Mouse (Mus musculus): Measurements from ENCODE around the gene Cox5a.

Gene Cox5a

DNA sequence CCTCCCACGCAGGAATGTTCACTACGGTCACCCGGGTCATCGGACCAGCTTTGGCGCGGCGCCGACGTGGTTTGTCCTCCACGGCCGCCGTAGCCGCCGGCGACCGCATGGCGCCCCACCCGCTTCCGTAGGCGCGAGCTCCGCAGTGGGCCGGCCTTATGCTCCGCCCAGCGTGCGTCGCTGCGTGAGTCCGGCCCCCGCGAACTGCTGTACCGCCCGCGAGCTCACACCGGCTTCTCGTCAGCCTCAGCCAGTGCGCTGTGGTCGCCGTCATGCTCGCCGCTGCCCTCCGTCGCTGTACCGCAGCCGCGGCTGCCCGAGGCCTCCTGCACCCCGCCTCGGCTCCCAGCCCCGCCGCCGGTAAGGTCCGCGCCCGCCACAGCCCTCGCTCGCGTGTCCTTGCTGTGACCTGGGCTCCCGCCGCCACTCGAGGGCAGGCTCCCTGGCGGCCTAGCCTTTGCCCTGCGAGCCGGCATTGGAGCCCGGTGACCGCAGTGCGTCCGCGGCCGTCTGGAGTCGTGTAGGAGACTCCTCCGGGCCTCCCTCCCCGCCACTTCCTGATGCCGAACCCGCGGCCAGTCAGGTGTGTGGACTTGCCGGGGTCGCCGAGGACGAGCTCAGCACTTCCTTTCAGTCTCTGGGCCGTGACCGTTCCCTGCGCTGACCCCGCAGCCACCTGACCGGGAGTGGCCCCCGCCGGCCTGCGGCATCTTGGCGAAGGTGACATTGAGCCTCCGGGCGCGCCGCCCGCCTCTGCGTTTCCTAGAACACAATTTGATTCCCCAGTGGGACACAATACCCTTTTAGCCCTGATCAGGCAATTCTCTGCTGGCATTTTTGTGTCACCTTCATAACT, at the start of gene Cox5a:
TSS of gene Cox5a (plus strand) at position 219 of the 856 bp plus-strand sequence.
- peak; percentile 84 for DNase-seq (ENCODE audit: low spot score)

DNA sequence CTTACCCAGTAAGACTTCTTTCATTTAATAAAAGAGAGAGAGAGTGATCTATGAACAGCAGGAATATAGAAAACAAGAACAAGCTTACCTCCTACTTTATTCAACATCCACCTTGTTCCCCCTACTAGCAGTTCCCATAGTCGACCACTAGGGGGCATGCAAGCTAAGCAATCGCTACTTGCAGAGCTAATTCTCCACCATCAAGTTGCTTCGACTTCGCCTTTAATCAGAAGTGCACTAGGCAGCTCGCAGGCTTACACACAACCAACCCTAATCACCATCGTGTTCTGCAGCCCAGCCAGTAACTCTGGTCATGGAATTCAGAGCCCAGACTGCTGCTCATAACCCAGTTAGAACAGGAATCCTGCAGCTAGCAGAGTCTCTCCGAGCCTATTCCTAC, 35.3 kb upstream of the Cox5a start:
- peak; percentile 60 for DNase-seq (ENCODE audit: low spot score)

DNA sequence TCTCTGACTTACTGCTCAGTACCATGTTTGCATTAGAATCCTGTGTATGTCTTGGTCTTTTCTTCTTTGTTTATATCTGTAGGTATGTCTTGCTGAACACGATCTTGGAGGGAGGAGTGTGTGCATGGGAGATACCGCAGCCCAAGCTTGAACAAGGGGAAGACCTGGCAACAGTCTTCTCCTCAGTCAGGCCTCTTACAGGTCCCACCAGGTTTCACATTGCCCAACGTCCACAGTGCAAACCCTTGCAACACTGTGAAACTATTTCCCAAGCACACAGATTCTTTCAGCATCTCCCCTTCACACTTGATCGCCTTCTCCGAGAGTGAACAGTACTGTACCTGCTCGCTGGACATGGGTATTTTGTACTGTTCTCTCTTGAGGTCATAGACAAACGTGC, 33.3 kb upstream of the Cox5a start:
- DNase-seq (ENCODE audit: low spot score): no peak

DNA sequence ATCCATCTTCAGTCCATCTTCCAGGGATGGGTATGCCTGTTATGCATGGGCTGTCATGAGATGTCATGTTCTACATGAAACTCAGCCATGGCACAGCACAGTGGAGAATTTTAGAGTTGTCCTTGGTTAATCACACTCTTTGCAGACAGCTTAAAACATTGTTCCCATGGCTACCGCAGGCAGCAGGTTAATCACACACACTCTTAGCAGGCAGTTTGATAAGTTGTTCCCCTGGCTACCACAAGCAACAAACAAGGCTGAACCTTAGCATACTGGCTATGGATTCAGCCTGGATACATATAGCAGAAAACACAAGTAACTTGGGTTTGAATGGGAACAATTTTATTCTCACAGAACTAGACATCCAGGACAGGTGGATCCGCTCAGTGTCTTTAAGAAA, 27.5 kb upstream of the Cox5a start:
- no peak for DNase-seq (ENCODE audit: low spot score)

DNA sequence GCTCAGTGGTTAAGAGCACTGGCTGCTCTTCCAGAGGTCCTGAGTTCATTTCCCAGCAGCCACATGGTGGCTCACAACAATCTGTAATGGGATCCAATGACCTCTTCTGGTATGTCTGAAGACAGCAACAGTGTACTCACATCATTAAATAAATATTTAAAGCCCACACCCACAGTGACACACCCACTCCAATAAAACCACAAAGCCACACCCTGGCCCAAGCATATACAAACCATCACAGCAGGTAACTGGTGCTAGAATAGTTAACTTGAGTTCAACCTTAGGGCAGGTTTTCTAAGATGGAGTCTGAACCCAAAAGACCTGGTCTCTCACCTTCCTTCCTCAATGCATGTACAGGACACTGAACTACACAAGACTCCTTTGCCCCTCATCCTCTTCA, 26.1 kb upstream of the Cox5a start:
- no peak for DNase-seq (ENCODE audit: low spot score)

DNA sequence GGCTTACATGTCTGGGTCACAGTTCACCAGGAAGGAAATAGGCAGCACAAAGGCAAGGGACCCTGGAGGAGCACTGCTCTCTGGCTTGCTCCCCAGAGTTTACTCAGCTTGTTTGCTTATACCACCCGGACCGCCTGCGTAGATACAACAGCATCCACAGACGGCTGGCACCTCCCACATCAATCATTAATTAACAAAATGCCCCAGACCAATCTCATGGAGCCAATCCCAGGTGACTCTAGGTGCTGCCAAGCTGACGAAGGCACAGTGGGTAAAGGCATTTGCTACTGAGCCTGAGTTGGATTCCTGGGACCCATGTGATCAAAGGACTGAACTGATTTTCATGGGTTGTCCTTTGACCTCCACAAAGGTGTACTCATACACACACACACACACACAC, 23.8 kb upstream of the Cox5a start:
- DNase-seq (ENCODE audit: low spot score): no peak

DNA sequence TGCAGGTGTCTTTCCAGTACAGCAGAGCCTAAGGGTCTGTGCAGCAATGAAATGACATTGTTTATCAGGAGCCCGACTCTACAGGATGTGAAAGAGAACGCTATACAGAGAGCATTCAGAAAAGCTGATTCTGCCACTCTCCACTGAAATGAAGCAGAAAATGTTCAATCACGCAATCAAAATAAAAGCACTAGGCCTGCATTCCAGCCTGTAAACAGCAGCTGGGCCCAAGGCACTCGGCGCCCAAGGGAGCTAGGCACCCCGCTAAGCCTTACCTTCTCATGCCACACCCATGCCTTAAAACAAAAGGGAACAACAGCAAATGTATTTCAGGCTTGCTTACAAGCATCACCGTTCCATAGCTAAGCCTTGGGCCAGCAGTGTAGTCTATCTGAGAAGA, 22.5 kb upstream of the Cox5a start:
- DNase-seq (ENCODE audit: low spot score): no peak

DNA sequence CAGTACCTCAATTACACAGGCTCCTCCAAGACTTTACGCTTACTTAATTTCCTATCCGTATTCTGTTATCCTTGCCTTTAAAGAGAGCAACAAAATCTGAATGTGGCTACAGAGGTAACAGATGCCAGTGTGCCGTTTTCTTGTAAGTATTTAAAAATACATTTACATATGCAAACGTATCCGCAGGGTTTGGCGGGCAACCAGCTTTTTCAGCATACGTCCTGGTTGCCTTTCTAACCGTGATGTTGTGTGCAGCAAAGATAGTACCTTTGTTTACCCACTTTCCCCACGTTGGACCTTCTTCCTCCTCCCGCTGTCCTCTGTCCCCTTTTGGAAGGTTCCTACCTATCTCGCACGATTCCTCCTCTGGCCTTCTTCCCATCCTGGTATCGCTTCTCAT, 19.6 kb upstream of the Cox5a start:
- no peak for DNase-seq (ENCODE audit: low spot score)

DNA sequence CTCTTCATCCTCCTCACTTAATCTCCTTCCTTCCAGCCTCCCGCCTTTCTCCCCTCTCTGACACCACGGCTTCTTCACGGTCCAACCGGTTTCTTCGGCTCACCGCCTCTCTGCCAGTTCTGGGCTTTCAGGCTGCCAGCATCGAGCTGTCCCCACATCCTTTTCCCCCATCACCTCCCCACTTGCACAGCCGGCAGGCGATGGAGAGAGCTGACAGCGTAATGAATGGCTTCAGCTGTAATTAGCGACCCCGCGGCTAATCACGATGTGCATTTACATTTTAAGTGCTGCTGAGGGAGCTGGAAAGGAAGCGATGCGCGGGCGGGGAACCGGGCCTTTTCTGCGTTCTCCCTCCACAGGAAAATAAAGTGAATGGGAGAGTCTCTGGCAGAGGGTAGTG, 19.2 kb upstream of the Cox5a start:
- no peak for DNase-seq (ENCODE audit: low spot score)

DNA sequence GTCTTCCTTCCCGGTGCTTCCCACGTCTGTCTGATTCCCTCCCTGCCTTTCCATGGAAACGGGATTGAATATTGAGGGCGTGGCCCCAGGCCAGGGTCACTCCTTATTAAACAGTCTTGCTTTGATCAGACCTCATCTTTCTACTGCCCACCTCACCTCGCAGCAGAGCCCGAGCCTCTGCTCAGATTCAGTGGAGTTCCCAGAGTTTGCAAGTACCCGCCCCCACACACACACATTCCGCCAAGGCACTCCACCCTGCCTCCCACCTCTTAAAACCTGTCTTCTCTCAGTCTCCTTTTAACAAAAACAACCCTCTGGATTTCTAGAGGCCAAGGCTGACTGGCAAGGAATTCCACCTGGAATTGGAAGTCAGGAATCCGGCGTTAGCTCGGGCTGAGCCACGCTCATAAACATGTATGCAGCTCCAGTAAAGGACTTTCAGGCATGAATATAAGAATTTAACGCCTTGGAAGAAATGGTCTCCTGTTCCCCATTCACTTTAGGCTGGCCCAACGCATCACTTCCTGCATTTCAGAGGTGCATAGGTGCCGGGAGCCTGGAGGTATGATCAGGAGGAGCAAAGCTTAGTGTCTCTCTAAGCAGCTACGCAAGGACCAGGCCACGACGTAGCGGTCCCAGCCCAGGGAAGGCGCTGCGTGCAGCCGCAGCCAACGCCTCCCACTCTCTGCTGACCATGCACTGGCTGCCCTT, 18.0 kb upstream of the Cox5a start:
- no peak for DNase-seq (ENCODE audit: low spot score)

DNA sequence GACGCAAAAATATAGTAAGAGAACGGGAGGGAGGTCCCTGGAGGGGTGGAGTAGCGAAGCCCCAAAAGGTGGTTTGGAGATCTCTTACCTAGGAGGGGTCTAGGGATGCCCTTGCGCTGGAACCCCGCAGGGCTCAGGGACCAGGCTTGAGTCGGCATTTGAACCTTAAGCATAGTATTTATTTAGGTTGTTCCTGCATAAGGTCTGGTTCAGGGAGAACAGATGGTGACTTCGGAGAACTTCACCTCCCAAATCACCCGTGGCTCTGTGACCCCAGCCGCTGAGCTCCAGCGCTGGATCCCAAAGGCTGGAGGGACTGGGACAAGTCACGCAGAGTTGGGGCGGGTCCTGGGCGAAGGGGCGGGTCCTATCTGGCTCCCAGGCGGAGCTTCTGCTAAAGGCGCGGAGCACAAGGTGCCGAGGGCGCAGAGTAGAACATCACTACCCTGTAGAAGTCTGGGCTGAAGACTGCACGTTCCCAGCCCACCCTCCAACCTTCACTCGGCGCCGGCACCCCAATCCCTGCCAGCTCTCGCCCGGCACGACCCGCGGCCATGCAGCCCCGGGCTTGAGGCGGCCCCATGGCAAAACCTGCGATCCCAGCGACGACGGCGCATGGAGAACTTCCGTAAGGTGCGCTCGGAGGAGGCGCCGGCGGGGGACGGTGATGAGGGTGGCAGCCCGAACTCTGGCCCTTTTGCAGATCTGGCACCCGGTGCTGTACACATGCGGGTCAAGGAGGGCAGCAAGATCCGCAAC, 17.3 kb upstream of the Cox5a start, which contains the start of gene Rpp25:
TSS of gene Rpp25 (plus strand) at position 405 of the 759 bp plus-strand sequence.
- no peak for DNase-seq (ENCODE audit: low spot score)

DNA sequence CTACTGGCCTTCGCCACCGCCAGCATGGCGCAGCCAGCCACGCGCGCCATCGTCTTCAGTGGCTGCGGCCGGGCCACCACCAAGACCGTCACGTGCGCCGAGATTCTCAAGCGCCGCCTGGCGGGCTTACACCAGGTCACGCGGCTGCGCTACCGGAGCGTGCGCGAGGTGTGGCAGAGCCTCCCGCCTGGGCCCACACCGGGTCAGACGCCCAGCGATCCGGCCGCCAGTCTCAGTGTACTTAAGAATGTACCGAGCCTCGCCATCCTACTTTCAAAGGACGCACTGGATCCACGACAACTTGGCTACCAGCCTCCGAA, 16.7 kb upstream of the Cox5a start:
- peak; percentile 34 for DNase-seq (ENCODE audit: low spot score)

DNA sequence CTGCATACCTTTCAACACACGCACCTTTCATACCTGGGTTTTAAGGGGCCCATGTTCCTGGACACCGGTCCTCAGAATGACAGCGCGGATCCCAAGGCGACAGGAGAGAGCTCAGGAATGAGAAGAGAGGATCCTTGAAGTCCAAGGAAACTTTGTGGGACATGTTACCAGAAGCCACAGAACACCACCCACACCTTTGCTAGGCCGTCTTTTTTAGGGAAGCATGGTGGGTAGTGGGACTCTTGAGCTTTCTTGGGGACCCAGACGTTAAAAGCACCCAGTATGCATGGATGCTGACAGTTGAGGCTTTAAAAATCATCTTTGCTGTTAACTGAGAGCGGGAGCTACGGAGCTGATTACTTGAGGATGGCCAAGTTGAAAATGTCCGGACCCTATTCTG, 16.2 kb upstream of the Cox5a start:
- DNase-seq (ENCODE audit: low spot score): no peak

DNA sequence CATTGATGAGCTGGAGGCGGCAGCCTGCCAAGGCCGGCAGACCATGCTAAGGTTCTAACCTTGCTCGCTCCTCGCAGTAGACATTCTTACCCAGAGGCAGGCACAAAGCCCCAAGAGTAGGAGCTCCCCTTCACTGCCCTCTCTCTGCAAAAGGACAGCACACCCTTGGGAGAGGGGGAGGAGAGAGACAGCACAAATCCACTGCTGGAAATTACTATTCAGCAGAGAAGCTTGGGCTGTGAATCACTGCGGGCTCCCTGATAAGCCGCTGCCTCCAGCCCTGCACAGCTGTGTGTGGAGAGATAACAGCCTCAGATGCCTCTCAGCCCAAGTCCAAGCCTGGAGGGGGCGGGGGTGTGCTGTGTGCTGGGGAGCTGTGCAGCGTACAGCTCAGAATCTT, 15.4 kb upstream of the Cox5a start:
- peak; percentile 53 for DNase-seq (ENCODE audit: low spot score)

DNA sequence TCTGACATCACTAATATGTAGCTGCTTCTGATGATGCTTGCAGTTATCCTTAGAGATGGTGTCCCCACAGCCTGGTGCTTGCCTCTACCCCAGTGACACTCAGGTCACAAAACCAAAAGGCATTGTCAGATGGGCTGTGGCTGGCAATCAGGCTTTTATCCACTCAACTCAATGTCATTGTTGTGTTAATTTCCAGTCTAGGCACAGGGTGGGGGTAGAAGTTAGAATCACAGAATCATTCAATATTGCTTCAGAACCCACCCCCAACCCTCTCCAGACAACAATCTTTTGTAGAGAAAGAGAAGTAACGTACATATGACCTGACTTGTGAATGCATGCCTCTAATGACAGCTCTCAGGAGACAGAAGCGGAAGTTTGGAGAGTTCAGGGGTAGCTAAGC, 10.5 kb upstream of the Cox5a start:
- DNase-seq (ENCODE audit: low spot score): no peak

DNA sequence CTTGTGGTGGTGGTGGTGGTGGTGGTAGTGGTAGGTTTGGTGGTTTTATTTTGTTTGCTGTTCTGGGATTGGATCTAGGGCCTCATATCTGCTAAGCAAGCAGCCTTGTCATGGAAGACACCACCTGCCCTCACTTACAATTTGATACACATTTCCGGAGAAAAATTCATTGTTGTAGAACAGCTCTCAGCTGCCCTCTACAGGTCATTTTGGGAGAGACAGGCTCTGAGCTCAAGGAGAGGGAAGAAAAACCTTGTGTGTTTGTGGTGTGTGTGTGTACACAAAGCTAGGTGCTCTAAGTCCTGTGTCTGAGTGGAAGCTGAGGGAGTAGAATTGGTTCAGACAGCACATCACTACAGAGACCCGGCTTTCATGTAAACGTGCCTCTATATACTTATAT, 4.0 kb upstream of the Cox5a start:
- peak; percentile 59 for DNase-seq (ENCODE audit: low spot score)

DNA sequence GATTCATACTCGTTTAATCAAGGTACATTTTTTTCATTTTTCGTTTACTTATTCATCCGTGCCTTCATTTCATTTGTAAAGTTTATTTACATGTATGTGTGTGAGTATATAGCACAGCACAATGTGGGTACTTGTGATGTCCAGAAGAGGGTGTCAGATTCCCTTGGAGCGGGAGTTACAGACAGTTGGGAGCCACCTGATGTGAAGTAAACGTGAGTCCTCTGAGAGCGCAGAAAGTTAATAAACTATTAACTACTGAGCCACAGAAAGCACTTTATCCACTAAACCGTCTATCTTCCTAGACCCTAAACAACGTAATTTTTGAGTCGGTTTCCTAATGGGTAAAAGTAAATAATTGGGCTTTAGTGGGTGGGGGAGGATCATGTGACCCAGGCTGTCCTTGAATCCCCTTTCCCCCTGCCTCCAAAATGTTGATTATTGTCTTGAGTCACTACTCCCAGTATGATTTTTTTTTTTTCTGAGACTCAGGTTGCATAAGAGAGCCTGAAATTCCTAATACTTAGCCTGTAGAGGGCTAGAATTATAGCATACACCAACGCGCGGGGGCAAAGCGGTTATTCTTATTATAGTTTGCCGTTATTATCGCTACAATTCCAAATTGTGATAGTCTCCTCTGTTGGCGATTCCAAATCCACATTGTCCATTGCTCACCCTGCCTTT, 559 bp upstream of the Cox5a start:
- no peak for DNase-seq (ENCODE audit: low spot score)

DNA sequence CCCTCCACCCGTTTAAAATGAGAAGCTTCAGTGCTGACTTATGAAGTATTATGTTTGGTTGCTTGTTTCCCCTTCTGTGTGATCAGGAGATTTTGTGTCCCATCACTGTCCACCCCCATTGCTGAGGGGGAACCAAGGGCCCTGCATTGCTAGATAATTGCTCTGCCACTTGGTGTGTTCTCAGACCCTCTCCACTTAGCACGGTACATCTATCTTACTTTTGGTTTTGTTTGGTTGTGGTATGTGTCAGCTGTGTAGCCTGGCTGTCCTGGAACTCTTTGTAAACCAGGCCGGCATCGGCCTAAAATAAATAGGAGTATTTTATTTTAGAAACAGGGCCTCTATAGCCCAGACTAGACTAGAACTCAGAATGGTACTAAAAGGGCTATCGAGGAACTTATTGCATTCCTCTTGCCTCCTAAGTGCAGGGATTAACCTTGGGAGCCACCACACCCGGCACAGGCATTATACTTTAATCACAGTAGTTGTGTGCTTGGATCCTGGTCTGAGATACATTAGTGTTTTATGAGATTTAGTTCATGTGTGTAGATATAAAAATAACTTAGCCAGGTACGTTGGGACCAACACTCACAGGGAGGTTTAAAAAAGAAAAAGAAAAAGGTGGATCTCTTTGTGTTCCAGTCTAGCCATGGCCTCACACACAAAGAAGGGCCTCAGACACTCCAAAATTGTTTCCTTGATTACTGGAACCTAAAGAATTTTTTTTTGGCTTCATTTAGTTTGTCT, 1.2 kb downstream of the Cox5a start:
- no peak for DNase-seq (ENCODE audit: low spot score)

DNA sequence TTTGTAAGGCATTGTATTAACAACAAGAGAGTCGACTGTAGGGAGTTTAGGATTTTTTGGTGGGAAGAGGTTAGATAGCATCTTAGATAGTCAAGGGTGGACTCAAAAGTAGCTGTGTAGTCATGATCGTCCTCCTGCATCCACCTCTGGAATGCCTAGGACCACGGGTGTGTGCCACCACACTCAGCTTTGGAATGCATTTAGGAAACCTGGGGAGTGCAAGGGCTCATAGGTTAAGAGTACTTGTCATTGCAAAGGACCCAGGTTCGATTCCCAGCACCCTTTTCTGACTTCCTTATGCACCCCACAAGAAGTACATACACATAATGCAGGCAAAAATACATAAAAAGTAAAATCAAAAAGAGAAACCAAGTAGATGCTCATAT, 1.8 kb downstream of the Cox5a start:
- DNase-seq (ENCODE audit: low spot score): no peak

DNA sequence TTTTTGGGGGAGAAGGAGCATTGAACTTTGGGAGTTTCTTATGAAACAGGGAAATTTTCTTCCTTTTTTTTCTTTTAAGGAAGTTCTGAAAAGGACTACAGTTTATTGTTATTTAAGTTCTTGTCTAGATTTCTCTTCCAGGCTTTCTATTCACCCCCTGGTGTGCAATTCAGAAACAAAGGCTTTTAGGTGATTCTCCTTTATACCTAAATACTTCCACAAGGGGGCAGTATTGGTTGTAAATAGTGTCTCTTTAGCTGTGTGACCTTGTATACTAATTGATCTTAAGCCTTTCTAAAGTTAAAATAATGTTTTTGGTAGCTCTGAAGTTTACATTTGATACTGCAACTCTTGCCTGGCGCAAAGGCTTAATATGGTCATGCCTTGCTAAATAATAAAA, 2.7 kb downstream of the Cox5a start:
- no peak for DNase-seq (ENCODE audit: low spot score)

DNA sequence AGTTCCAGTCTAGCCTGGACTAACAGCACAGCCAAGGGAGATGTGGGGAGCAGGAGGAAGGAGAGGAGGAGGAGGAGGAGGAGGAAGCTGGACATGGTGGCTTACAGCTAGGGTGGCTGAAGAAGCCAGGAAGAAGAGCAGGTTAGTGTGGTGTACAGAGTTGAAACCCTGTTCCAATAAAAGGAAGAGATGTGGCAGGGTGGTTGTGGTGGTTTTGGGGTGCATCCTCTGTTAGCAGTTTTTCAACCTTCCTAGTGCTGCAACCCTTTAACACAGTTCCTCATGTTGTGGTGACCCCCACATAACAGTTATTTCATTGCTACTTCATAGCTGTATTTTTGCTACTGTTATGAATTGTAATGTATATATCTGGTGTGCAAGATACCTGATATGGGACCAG, 3.4 kb downstream of the Cox5a start:
- DNase-seq (ENCODE audit: low spot score): no peak

DNA sequence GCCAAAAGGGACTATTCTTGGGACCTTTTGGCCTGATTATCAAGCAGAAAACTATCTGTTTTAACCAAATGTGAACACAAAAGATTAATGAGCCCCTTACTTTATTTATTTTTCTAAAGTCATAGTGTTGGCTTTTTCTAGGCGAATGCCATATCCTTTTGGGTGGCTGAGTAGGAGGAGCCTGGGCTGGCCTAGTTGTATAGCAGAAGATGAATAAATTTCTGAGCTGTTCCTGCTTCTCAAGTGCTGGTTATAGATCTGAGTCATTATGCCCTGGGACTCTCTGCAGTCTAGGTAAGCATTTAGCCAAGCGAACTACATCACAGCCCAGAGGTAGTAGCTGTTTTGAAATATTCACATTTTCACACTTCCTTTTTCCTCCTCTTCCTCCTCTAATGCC, 4.4 kb downstream of the Cox5a start:
- no peak for DNase-seq (ENCODE audit: low spot score)

All from spleen, adult 12 weeks (tissue).